Mouse (Mus musculus) Patski (cell line): ENCODE results near the gene Treml1. TPM values are rescaled to one million over a fixed set of nuclear protein-coding genes. Genes with fewer than 3 reads are reported as not detected.
"Not testable (repeated sequence)": the region's sequence is repeated elsewhere in the genome, so short reads cannot be mapped to it uniquely, and the experiment has no call there.

Experiments
- ATAC-seq: fragments of 100-300 bp; one replicate; pipeline ENCODE4 v1.8.0; 2021
- CTCF ChIA-PET: fragments of 350-600 bp; sonication (Branson Sonifier 250); formaldehyde crosslinking; loops from one replicate; lab custom pipeline; 2022; ENCODE audit warnings: inconsistent platforms; lab: Charles Lee
- POLR2A ChIA-PET: fragments of 350-600 bp; sonication (Branson Sonifier 250); formaldehyde crosslinking; loops from one replicate; lab custom pipeline; 2022; ENCODE audit warnings: antibody characterized with exemption, inconsistent platforms; lab: Charles Lee
- DNase-seq: peaks from one replicate; pipeline ENCODE4 v3.0.0-alpha.2; 2011; ENCODE audit warnings: low read depth, low spot score
- H3K27me3 ChIP-seq: fragments of 371-371 bp; one replicate; pipeline ENCODE4 v1.5.1; 2021
- CTCF ChIP-seq: fragments of 100-300 bp; IDR thresholded peaks from one replicate; pipeline ENCODE4 v1.5.1; 2021
- in situ Hi-C: fragments of 300-500 bp; cut with MboI; formaldehyde crosslinking; loops from 3 replicates; pipeline ENCODE4 v1.11.1; 2018; ENCODE audit warnings: low pct_unique_long_range_greater_than_20kb, mixed read lengths
- polyA plus RNA-seq: library from polyadenylated mRNA; unstranded; gene quantifications from one replicate; pipeline ENCODE4 v1.2.3, GENCODE M21; 2021

Gene Treml1
- polyA plus RNA-seq, 1 experiment from 2014 or later, result not detected

- in situ Hi-C loops, result loop anchor here (25.0 kb wide), 1 partner anchor 222 kb away; no protein-coding TSS in a partner anchor
- CTCF ChIA-PET, result interaction anchor here (1.7 to 3.2 kb wide), 2 partner anchors 8 to 59 kb away, joined by 3 to 11 read pairs; no protein-coding TSS in a partner anchor
- no peak for ATAC-seq
- DNase-seq, result no peak
- H3K27me3 ChIP-seq, result peaks cover 3% of the 10 kb centered on the region
- TF ChIP-seq CTCF, result no peak
- POLR2A ChIA-PET, result interaction anchor here (0.6 kb wide), 1 partner anchor 557 kb away, joined by 3 read pairs; no protein-coding TSS in a partner anchor
These were observed 25.5 kb upstream of the Treml1 start for GRCm38 (mm10) chr17:48334186-48334585.

- POLR2A ChIA-PET, result no interaction called here
- in situ Hi-C loops, result loop anchor here (5.0 to 25.0 kb wide), 2 partner anchors 60 to 225 kb away; no protein-coding TSS in a partner anchor
- DNase-seq (no peak), ATAC-seq (peak; percentile 46)
- CTCF ChIA-PET, result interaction anchor here (0.8 to 2.5 kb wide), 15 partner anchors 9 to 217 kb away, joined by 3 to 23 read pairs (median 4); partner anchors contain the start of genes Trem2 and Treml4
- TF ChIP-seq CTCF, result peak; percentile 88
- peaks cover under 1% of the 10 kb centered on the region for H3K27me3 ChIP-seq
These were observed 22.9 kb upstream of the Treml1 start for GRCm38 (mm10) chr17:48336857-48337256.

GRCm38 (mm10) chr17:48340267-48340666, 19.4 kb upstream of the Treml1 start:
- ATAC-seq (no peak), DNase-seq (no peak)
- CTCF ChIA-PET, result no interaction called here
- no peak for TF ChIP-seq CTCF
- POLR2A ChIA-PET, result no interaction called here
- no peaks in the 10 kb centered on the region for H3K27me3 ChIP-seq
- in situ Hi-C loops, result loop anchor here (25.0 kb wide), 1 partner anchor 228 kb away; no protein-coding TSS in a partner anchor

GRCm38 (mm10) chr17:48341947-48342346, 17.8 kb upstream of the Treml1 start:
- H3K27me3 ChIP-seq, result no peaks in the 10 kb centered on the region
- ChIA-PET CTCF (no interaction called here), POLR2A (no interaction called here)
- DNase-seq, result no peak
- no peak for TF ChIP-seq CTCF
- no peak for ATAC-seq
- in situ Hi-C loops, result loop anchor here (25.0 kb wide), 1 partner anchor 230 kb away; no protein-coding TSS in a partner anchor

- no peaks in the 10 kb centered on the region for H3K27me3 ChIP-seq
- no peak for TF ChIP-seq CTCF
- ChIA-PET CTCF (no interaction called here), POLR2A (no interaction called here)
- in situ Hi-C loops, result loop anchor here (25.0 kb wide), 1 partner anchor 231 kb away; no protein-coding TSS in a partner anchor
- ATAC-seq, result no peak
- no peak for DNase-seq
These were observed 16.7 kb upstream of the Treml1 start for GRCm38 (mm10) chr17:48343065-48343464.

GRCm38 (mm10) chr17:48345824-48346223, 13.9 kb upstream of the Treml1 start:
- H3K27me3 ChIP-seq, result no peaks in the 10 kb centered on the region
- ATAC-seq (peak; percentile 19), DNase-seq (no peak)
- ChIA-PET POLR2A (no interaction called here), CTCF (interaction anchor here (2.5 kb wide), 1 partner anchor 9 kb away, joined by 8 read pairs; no protein-coding TSS in a partner anchor)
- in situ Hi-C loops, result loop anchor here (25.0 kb wide), 1 partner anchor 234 kb away; no protein-coding TSS in a partner anchor
- TF ChIP-seq CTCF, result no peak

GRCm38 (mm10) chr17:48346231-48346630, 13.5 kb upstream of the Treml1 start, which contains the start of gene Trem2:
Gene Trem2 (plus strand): TSS chr17:48346401.
- ATAC-seq (peak; percentile 33), DNase-seq (no peak)
- H3K27me3 ChIP-seq, result no peaks in the 10 kb centered on the region
- no peak for TF ChIP-seq CTCF
- CTCF ChIA-PET, result interaction anchor here (2.5 kb wide), 1 partner anchor 10 kb away, joined by 8 read pairs; no protein-coding TSS in a partner anchor
- POLR2A ChIA-PET, result no interaction called here
- in situ Hi-C loops, result loop anchor here (25.0 kb wide), 1 partner anchor 234 kb away; no protein-coding TSS in a partner anchor

- no peak for ATAC-seq
- ChIA-PET POLR2A (no interaction called here), CTCF (interaction anchor here (2.5 kb wide), 1 partner anchor 10 kb away, joined by 8 read pairs; no protein-coding TSS in a partner anchor)
- no peak for DNase-seq
- no peaks in the 10 kb centered on the region for H3K27me3 ChIP-seq
- TF ChIP-seq CTCF, result no peak
- in situ Hi-C loops, result loop anchor here (25.0 kb wide), 1 partner anchor 235 kb away; no protein-coding TSS in a partner anchor
These were observed 12.9 kb upstream of the Treml1 start for GRCm38 (mm10) chr17:48346834-48347233.

- DNase-seq (no peak), ATAC-seq (no peak)
- TF ChIP-seq CTCF, result no peak
- H3K27me3 ChIP-seq, result no peaks in the 10 kb centered on the region
- in situ Hi-C loops, result loop anchor here (25.0 kb wide), 1 partner anchor 235 kb away; no protein-coding TSS in a partner anchor
- ChIA-PET CTCF (interaction anchor here (2.5 kb wide), 1 partner anchor 11 kb away, joined by 8 read pairs; no protein-coding TSS in a partner anchor), POLR2A (no interaction called here)
These were observed 12.4 kb upstream of the Treml1 start for GRCm38 (mm10) chr17:48347287-48347686.

- ChIA-PET POLR2A (no interaction called here), CTCF (no interaction called here)
- no peaks in the 10 kb centered on the region for H3K27me3 ChIP-seq
- TF ChIP-seq CTCF, result no peak
- in situ Hi-C loops, result no loop called here
- ATAC-seq (no peak), DNase-seq (no peak)
These were observed 9.0 kb upstream of the Treml1 start for GRCm38 (mm10) chr17:48350681-48351193.

- H3K27me3 ChIP-seq, CTCF ChIA-PET, POLR2A ChIA-PET, in situ Hi-C loops, DNase-seq, ATAC-seq: not testable (repeated sequence)
These were observed 6.7 kb upstream of the Treml1 start for GRCm38 (mm10) chr17:48352976-48353375.
